Mouse (Mus musculus) lung, embryonic 14.5 days (tissue): ENCODE measurements around the gene Cd200r1. TPM values are rescaled to one million over a fixed set of nuclear protein-coding genes. Genes with fewer than 3 reads are reported as not detected.

Source experiments
- ATAC-seq: fragments of 200-750 bp; cut with Nextera tagmentation; 2 replicates; pipeline ENCODE4 v1.8.0; 2017; ENCODE audit warnings: mild to moderate bottlenecking, moderate TSS enrichment, moderate library complexity; ENCODE audit not compliant: insufficient read depth
- DNase-seq: peaks from one replicate; pipeline ENCODE4 v3.0.0-alpha.2; 2015
- H3K27ac ChIP-seq: fragments of 300-500 bp; sonication (generic); 2 replicates; pipeline ENCODE4 v1.5.1; 2014; ENCODE audit warnings: low read depth, mild to moderate bottlenecking, moderate library complexity
- H3K27me3 ChIP-seq: fragments of 300-500 bp; sonication (generic); 2 replicates; pipeline ENCODE4 v1.6.1; 2014; ENCODE audit warnings: low read length, control low read depth; ENCODE audit not compliant: insufficient read depth
- H3K36me3 ChIP-seq: fragments of 300-500 bp; sonication (generic); 2 replicates; pipeline ENCODE4 v1.6.1; 2014; ENCODE audit warnings: control low read depth; ENCODE audit not compliant: insufficient read depth
- H3K4me1 ChIP-seq: fragments of 300-500 bp; sonication (generic); 2 replicates; pipeline ENCODE4 v1.6.1; 2014; ENCODE audit warnings: antibody characterized with exemption, control low read depth; ENCODE audit not compliant: insufficient read depth
- H3K4me2 ChIP-seq: fragments of 300-500 bp; sonication (generic); 2 replicates; pipeline ENCODE4 v1.6.1; 2014; ENCODE audit warnings: mild to moderate bottlenecking
- H3K4me3 ChIP-seq: fragments of 300-500 bp; sonication (generic); 2 replicates; pipeline ENCODE4 v1.5.1; 2014; ENCODE audit warnings: low read depth, low read length
- H3K9ac ChIP-seq: fragments of 300-500 bp; sonication (generic); 2 replicates; pipeline ENCODE4 v1.6.1; 2014
- H3K9me3 ChIP-seq: fragments of 300-500 bp; sonication (generic); 2 replicates; pipeline ENCODE4 v1.6.1; 2016; ENCODE audit warnings: low read depth, low read length, control low read depth
- CTCF ChIP-seq: IDR thresholded peaks from 2 replicates; pipeline ENCODE4 v1.5.1; 2016; ENCODE audit warnings: antibody characterized with exemption, low read depth
- WGBS: fragments of 180-500 bp; shearing (Covaris S2); extraction: QIAGEN DNeasy Blood & Tissue Kit; methylation state at CpG from one replicate; pipeline ENCODE4 v1.1.7; 2014; 5-methylcytosine and 5-hydroxymethylcytosine counted together
- polyA plus RNA-seq: library from polyadenylated mRNA; unstranded; fragments of >200 nt; fragmentation: Nextera tagmentation; extraction: Ambion mirVana; gene quantifications from 2 replicates; pipeline ENCODE4 v1.2.1, GENCODE M21; 2014

Cd200r1 gene
- 1.0 and 1.3 TPM in 2 replicates for polyA plus RNA-seq

- Histone ChIP-seq H3K9ac (no peak within 1 kb of the TSS), H3K27me3 (no peaks in the 10 kb centered on the region), H3K4me1 (no peaks in the 10 kb centered on the region), H3K4me3 (no peak within 1 kb of the TSS), H3K9me3 (no peaks in the 10 kb centered on the region), H3K36me3 (no peaks in the 10 kb centered on the region), H3K27ac (no peak within 1 kb of the TSS), H3K4me2 (peak within 1 kb of the TSS; percentile 24; the same call in 1 of the 2 replicates)
- no peak for TF ChIP-seq CTCF
- 72% methylated on average over 22 of the region's 22 CpGs for WGBS
- no peak for DNase-seq
- ATAC-seq = no peak
These were observed at the start of gene Cd200r1 for GRCm38 (mm10) chr16:44765555-44766319. TSS of gene Cd200r1 (plus strand) at chr16:44765736.

- no peak overlapping the region for H3K4me3 ChIP-seq
- ATAC-seq (0 out of 2 replicates have a peak, but pooled peaks have one; percentile 28), DNase-seq (peak; percentile 87)
- 0 out of 2 replicates have a peak, but pooled peaks cover 4% of the 10 kb centered on the region for H3K4me1 ChIP-seq
- peak overlapping the region; percentile 2; the same call in 1 of the 2 replicates for H3K27ac ChIP-seq
- no peak overlapping the region for H3K9ac ChIP-seq
- H3K4me2 ChIP-seq = no peak overlapping the region
- no peaks in the 10 kb centered on the region for H3K9me3 ChIP-seq
- H3K27me3 ChIP-seq = no peaks in the 10 kb centered on the region
- WGBS = 38% methylated on average over 10 of the region's 10 CpGs
- H3K36me3 ChIP-seq = peaks cover 14% of the 10 kb centered on the region; the same call in 1 of the 2 replicates
- TF ChIP-seq CTCF = peak; percentile 69
These were observed 49.0 kb upstream of the Cd200r1 start for GRCm38 (mm10) chr16:44716305-44717140.

GRCm38 (mm10) chr16:44717141-44717634 lies 48.3 kb upstream of the Cd200r1 start:
- no peak for TF ChIP-seq CTCF
- Histone ChIP-seq H3K4me1 (0 out of 2 replicates have a peak, but pooled peaks cover 4% of the 10 kb centered on the region), H3K9ac (no peak overlapping the region), H3K9me3 (no peaks in the 10 kb centered on the region), H3K27me3 (no peaks in the 10 kb centered on the region), H3K4me2 (no peak overlapping the region), H3K36me3 (peaks cover 14% of the 10 kb centered on the region; the same call in 1 of the 2 replicates), H3K27ac (no peak overlapping the region), H3K4me3 (no peak overlapping the region)
- WGBS = 77% methylated on average over 2 of the region's 2 CpGs
- DNase-seq = no peak
- ATAC-seq = peak; percentile 15; the same call in 1 of the 2 replicates

GRCm38 (mm10) chr16:44717838-44718237 lies 47.7 kb upstream of the Cd200r1 start:
- H3K9ac ChIP-seq = no peak overlapping the region
- TF ChIP-seq CTCF = peak; percentile 56
- ATAC-seq (no peak), DNase-seq (peak; percentile 27)
- no peaks in the 10 kb centered on the region for H3K9me3 ChIP-seq
- H3K27ac ChIP-seq = no peak overlapping the region
- peaks cover 7% of the 10 kb centered on the region for H3K4me1 ChIP-seq
- peaks cover 14% of the 10 kb centered on the region; the same call in 1 of the 2 replicates for H3K36me3 ChIP-seq
- 70% methylated on average over 2 of the region's 2 CpGs for WGBS
- no peaks in the 10 kb centered on the region for H3K27me3 ChIP-seq
- H3K4me3 ChIP-seq = no peak overlapping the region
- H3K4me2 ChIP-seq = no peak overlapping the region

- H3K4me2 ChIP-seq = no peak overlapping the region
- H3K4me3 ChIP-seq = no peak overlapping the region
- peaks cover 9% of the 10 kb centered on the region for H3K4me1 ChIP-seq
- H3K36me3 ChIP-seq = peaks cover 14% of the 10 kb centered on the region; the same call in 1 of the 2 replicates
- TF ChIP-seq CTCF = 0 out of 2 replicates have a peak, but pooled peaks have one; percentile 34
- H3K9ac ChIP-seq = no peak overlapping the region
- H3K27ac ChIP-seq = peak overlapping the region; percentile 68
- DNase-seq (peak; percentile 91), ATAC-seq (peak; percentile 52)
- no peaks in the 10 kb centered on the region for H3K9me3 ChIP-seq
- H3K27me3 ChIP-seq = no peaks in the 10 kb centered on the region
- WGBS = 39% methylated on average over 7 of the region's 7 CpGs
These were observed 46.2 kb upstream of the Cd200r1 start for GRCm38 (mm10) chr16:44719349-44719748.

- whole genome bisulfite sequencing = 73% methylated on average over 3 of the region's 3 CpGs
- H3K4me2 ChIP-seq = no peak overlapping the region
- no peaks in the 10 kb centered on the region for H3K9me3 ChIP-seq
- TF ChIP-seq CTCF = peak; percentile 71
- peak; percentile 69 for DNase-seq
- H3K27me3 ChIP-seq = no peaks in the 10 kb centered on the region
- H3K9ac ChIP-seq = no peak overlapping the region
- H3K36me3 ChIP-seq = peaks cover 14% of the 10 kb centered on the region; the same call in 1 of the 2 replicates
- H3K4me3 ChIP-seq = no peak overlapping the region
- no peak overlapping the region for H3K27ac ChIP-seq
- peaks cover 9% of the 10 kb centered on the region for H3K4me1 ChIP-seq
- ATAC-seq = no peak
These were observed 45.0 kb upstream of the Cd200r1 start for GRCm38 (mm10) chr16:44720518-44720917.
